Mouse (Mus musculus) embryonic facial prominence, embryonic 11.5 days (tissue): ENCODE results near the gene Eif2b5. TPM values are rescaled to one million over a fixed set of nuclear protein-coding genes. Genes with fewer than 3 reads are reported as not detected.
A peak's percentile ranks its signal among the peaks of the same experiment; 100 is the strongest.
"Not testable (repeated sequence)": the region's sequence is repeated elsewhere in the genome, so short reads cannot be mapped to it uniquely, and the experiment has no call there.

Experiments
- ATAC-seq: fragments of 200-750 bp; cut with Nextera tagmentation; replicated peaks from 2 replicates; pipeline ENCODE4 v1.8.0; 2017; ENCODE audit warnings: low read depth; ENCODE audit not compliant: insufficient number of reproducible peaks, low FRiP score, low TSS enrichment
- DNase-seq: peaks from one replicate; pipeline ENCODE4 v3.0.0-alpha.2; 2015; ENCODE audit warnings: low spot score
- H3K27ac ChIP-seq: fragments of 300-500 bp; sonication (generic); replicated peaks from 2 replicates; pipeline ENCODE4 v1.5.1; 2014; ENCODE audit warnings: mild to moderate bottlenecking, low read depth, low read length, control low read depth
- H3K27me3 ChIP-seq: fragments of 300-500 bp; sonication (generic); 2 replicates; pipeline ENCODE4 v1.6.1; 2014; ENCODE audit warnings: mild to moderate bottlenecking, low read length, moderate library complexity, mixed read lengths; ENCODE audit not compliant: control insufficient read depth, insufficient read depth
- H3K36me3 ChIP-seq: fragments of 300-500 bp; sonication (generic); replicated peaks from 2 replicates; pipeline ENCODE4 v1.6.1; 2014; ENCODE audit warnings: low read depth, mild to moderate bottlenecking, low read length, moderate library complexity, mixed read lengths; ENCODE audit not compliant: control insufficient read depth, insufficient read depth
- H3K4me1 ChIP-seq: fragments of 300-500 bp; sonication (generic); 2 replicates; pipeline ENCODE4 v1.6.1; 2014; ENCODE audit warnings: low read length, mixed read lengths; ENCODE audit not compliant: control insufficient read depth, insufficient read depth
- H3K4me2 ChIP-seq: fragments of 300-500 bp; sonication (generic); 2 replicates; pipeline ENCODE4 v1.6.1; 2014; ENCODE audit warnings: low read depth, mild to moderate bottlenecking, control low read depth, low read length, moderate library complexity
- H3K4me3 ChIP-seq: fragments of 300-500 bp; sonication (generic); 2 replicates; pipeline ENCODE4 v1.5.1; 2014; ENCODE audit warnings: low read depth, low read length, control low read depth
- H3K9ac ChIP-seq: fragments of 300-500 bp; sonication (generic); replicated peaks from 2 replicates; pipeline ENCODE4 v1.6.1; 2014; ENCODE audit warnings: mild to moderate bottlenecking, control low read depth, low read length
- H3K9me3 ChIP-seq: fragments of 300-500 bp; sonication (generic); replicated peaks from 2 replicates; pipeline ENCODE4 v1.6.1; 2016; ENCODE audit warnings: mild to moderate bottlenecking, low read length, inconsistent platforms, mixed read lengths; ENCODE audit not compliant: control insufficient read depth
- WGBS: fragments of 180-500 bp; shearing (Covaris S2); extraction: QIAGEN DNeasy Blood & Tissue Kit; methylation state at CpG from one replicate; pipeline ENCODE4 v1.1.7; 2014; 5-methylcytosine and 5-hydroxymethylcytosine counted together
- polyA plus RNA-seq: library from polyadenylated mRNA; unstranded; fragments of >200 nt; fragmentation: Nextera tagmentation; extraction: Ambion mirVana; gene quantifications from 2 replicates; pipeline ENCODE4 v1.2.1, GENCODE M21; 2014

The Eif2b5 gene
- polyA plus RNA-seq, 1 experiment from 2014 or later: 144 TPM

GRCm38 (mm10) chr16:20473748-20474147 lies 24.9 kb upstream of the Eif2b5 start:
- no peak overlapping the region for H3K9ac ChIP-seq
- H3K36me3 ChIP-seq: no peaks in the 10 kb centered on the region
- no peaks in the 10 kb centered on the region for H3K4me1 ChIP-seq
- WGBS: 88% methylated on average over 1 of the region's 1 CpGs
- DNase-seq (no peak), ATAC-seq (no peak)
- no peak overlapping the region for H3K27ac ChIP-seq
- no peaks in the 10 kb centered on the region for H3K9me3 ChIP-seq
- no peak overlapping the region for H3K4me3 ChIP-seq
- H3K27me3 ChIP-seq: no peaks in the 10 kb centered on the region
- no peak overlapping the region for H3K4me2 ChIP-seq

DNA sequence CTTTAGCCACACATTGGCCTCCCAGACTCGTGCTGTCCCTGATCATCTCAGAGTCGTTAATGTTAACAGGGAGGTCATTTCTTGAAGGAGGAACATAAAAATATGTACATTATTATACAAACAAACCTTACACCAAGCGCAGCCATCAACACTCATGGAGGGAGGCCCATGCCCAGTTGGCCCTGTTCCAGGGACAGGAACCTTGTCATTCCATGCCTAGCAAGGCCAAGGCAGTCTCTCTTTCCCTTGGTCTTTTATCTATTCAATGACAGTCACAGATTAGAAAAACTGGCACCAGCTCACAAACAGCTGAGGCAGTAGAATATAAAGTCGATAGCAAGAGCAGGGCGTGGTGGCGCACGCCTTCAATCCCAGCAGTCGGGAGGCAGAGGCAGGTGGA lies 24.4 kb upstream of the Eif2b5 start:
- DNase-seq (no peak), ATAC-seq (no peak)
- H3K9ac ChIP-seq: no peak overlapping the region
- no peak overlapping the region for H3K4me2 ChIP-seq
- H3K27ac ChIP-seq: no peak overlapping the region
- WGBS: 94% methylated on average over 8 of the region's 8 CpGs
- no peaks in the 10 kb centered on the region for H3K9me3 ChIP-seq
- H3K36me3 ChIP-seq: no peaks in the 10 kb centered on the region
- no peaks in the 10 kb centered on the region for H3K4me1 ChIP-seq
- no peak overlapping the region for H3K4me3 ChIP-seq
- no peaks in the 10 kb centered on the region for H3K27me3 ChIP-seq

DNA sequence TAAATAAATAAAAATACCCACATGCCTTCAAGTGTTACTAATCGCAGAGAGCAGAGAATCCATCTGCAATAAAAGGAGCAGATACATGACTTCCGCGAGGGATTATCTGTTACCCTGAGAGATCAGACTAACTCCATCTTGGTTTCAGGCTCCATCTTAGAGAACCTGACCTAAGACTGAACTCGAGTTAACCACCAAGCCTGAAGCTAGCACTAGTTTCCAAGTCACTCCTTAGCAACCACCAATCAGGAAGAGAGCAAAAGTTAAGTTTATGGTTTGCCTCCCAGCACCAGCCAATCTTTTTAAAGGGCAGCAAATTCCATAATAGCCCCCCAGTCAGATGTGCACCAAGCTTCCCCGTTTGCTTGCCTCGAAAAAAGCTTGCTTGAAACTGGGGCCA lies 23.8 kb upstream of the Eif2b5 start:
- WGBS: 86% methylated on average over 6 of the region's 6 CpGs
- Histone ChIP-seq H3K27ac (no peak overlapping the region), H3K36me3 (no peaks in the 10 kb centered on the region), H3K4me2 (no peak overlapping the region), H3K4me3 (no peak overlapping the region), H3K9ac (no peak overlapping the region), H3K27me3 (no peaks in the 10 kb centered on the region), H3K9me3 (no peaks in the 10 kb centered on the region), H3K4me1 (no peaks in the 10 kb centered on the region)
- DNase-seq (no peak), ATAC-seq (no peak)

- Histone ChIP-seq H3K4me1 (no peaks in the 10 kb centered on the region), H3K9ac (no peak overlapping the region), H3K4me2 (no peak overlapping the region), H3K9me3 (no peaks in the 10 kb centered on the region), H3K36me3 (no peaks in the 10 kb centered on the region), H3K27me3 (no peaks in the 10 kb centered on the region), H3K27ac (no peak overlapping the region), H3K4me3 (no peak overlapping the region)
- DNase-seq (no peak), ATAC-seq (no peak)
- WGBS: 93% methylated on average over 1 of the region's 1 CpGs
These were observed 23.3 kb upstream of the Eif2b5 start for GRCm38 (mm10) chr16:20475335-20475734.

DNA sequence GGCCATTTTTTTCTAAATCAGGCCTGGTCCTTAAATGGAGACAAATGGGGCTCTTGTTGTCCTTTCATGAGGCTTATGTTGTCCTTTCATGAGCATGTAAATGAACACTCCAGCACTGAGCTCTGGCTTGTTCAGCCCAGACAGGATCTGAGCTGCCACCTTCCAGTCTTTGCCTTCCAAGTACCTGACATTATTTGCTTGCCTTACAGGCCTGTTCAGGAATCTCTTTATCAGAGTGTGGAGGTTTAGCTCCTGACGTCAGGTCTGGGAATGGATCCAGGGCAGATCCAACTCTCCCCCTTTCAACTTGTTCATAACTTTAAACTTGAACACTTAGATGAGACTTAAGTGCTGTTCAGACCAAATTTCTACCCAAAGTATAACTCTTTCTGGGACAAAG lies 21.8 kb upstream of the Eif2b5 start:
- Histone ChIP-seq H3K36me3 (no peaks in the 10 kb centered on the region), H3K27me3 (no peaks in the 10 kb centered on the region), H3K9me3 (no peaks in the 10 kb centered on the region), H3K27ac (no peak overlapping the region), H3K4me1 (no peaks in the 10 kb centered on the region), H3K9ac (no peak overlapping the region), H3K4me3 (no peak overlapping the region), H3K4me2 (no peak overlapping the region)
- ATAC-seq: no peak
- no peak for DNase-seq
- WGBS: 59% methylated on average over 1 of the region's 1 CpGs

DNA sequence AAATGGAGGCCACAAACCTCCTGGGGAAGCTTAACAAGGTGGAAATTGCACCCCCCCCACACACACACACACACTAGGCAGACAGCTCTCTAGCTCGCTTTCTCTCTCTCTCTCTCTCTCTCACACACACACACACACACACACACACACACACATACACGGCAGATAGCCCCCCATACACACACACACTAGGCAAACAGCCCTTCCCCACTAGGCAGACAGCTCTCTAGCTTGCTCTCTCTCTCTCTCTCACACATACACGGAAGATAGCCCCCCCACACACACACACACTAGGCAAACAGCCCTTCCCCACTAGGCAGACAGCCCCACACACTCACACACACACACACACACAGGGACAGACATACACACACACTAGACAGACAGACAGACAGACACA lies 21.3 kb upstream of the Eif2b5 start:
- WGBS: 45% methylated on average over 3 of the region's 3 CpGs
- Histone ChIP-seq H3K27ac (no peak overlapping the region), H3K4me2 (no peak overlapping the region), H3K4me3 (no peak overlapping the region), H3K9me3 (no peaks in the 10 kb centered on the region), H3K9ac (no peak overlapping the region), H3K27me3 (no peaks in the 10 kb centered on the region), H3K36me3 (no peaks in the 10 kb centered on the region), H3K4me1 (no peaks in the 10 kb centered on the region)
- no peak for ATAC-seq
- DNase-seq: no peak

DNA sequence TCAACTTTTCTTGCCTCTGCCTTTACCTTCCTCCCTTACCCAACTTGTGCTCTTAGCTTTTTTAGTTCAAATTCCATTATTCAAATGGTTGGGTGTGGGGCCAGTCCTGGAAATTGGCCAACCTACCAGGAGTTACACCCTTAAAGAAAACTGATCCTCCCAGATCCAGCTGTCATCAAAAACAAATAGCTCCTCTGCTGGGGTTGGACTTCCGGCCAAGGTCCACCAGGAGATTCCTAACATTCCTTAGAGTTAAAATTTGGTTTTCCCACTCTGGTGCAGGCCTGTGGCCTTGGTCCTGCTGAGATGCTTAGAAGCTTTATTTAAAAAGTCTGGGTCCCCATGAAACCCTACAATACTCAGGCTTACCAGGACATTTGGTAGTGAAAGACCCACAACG lies 20.1 kb upstream of the Eif2b5 start:
- H3K36me3 ChIP-seq: no peaks in the 10 kb centered on the region
- WGBS: 58% methylated on average over 2 of the region's 2 CpGs
- no peak for ATAC-seq
- no peak overlapping the region for H3K4me2 ChIP-seq
- DNase-seq: peak; percentile 5
- no peak overlapping the region for H3K27ac ChIP-seq
- H3K9ac ChIP-seq: no peak overlapping the region
- no peak overlapping the region for H3K4me3 ChIP-seq
- no peaks in the 10 kb centered on the region for H3K4me1 ChIP-seq
- H3K9me3 ChIP-seq: no peaks in the 10 kb centered on the region
- H3K27me3 ChIP-seq: no peaks in the 10 kb centered on the region

- not testable (repeated sequence) for DNase-seq, H3K4me2 ChIP-seq, ATAC-seq, H3K9me3 ChIP-seq, H3K27me3 ChIP-seq, H3K9ac ChIP-seq, H3K4me3 ChIP-seq, H3K27ac ChIP-seq, H3K4me1 ChIP-seq, H3K36me3 ChIP-seq
- 91% methylated on average over 12 of the region's 12 CpGs for WGBS
These were observed 19.4 kb upstream of the Eif2b5 start for GRCm38 (mm10) chr16:20479026-20479760.
